Mouse (Mus musculus) liver, embryonic 14.5 days (tissue): Measurements from ENCODE around the gene Cnn3. TPM values are rescaled to one million over a fixed set of nuclear protein-coding genes. Genes with fewer than 3 reads are reported as not detected.

Experiments
- ATAC-seq: fragments of 200-750 bp; cut with Nextera tagmentation; 2 replicates; pipeline ENCODE4 v1.8.0; 2017; ENCODE audit warnings: moderate number of reproducible peaks, mild to moderate bottlenecking, moderate library complexity; ENCODE audit not compliant: insufficient read depth
- DNase-seq, 3 experiments: peaks; one replicate each; pipeline ENCODE4 v3.0.0-alpha.2; 2012 to 2013; ENCODE audit warnings: low read depth in 3 of 3, low spot score in 3 of 3
- H3K27ac ChIP-seq: fragments of 300-500 bp; sonication (generic); 2 replicates; pipeline ENCODE4 v1.5.1; 2014; ENCODE audit warnings: moderate library complexity, mild to moderate bottlenecking, control low read depth, inconsistent platforms
- H3K27me3 ChIP-seq: fragments of 300-500 bp; sonication (generic); 2 replicates; pipeline ENCODE4 v1.6.1; 2014; ENCODE audit warnings: mild to moderate bottlenecking, low read length, moderate library complexity; ENCODE audit not compliant: control insufficient read depth, insufficient read depth
- H3K36me3 ChIP-seq: fragments of 300-500 bp; sonication (generic); replicated peaks from 2 replicates; pipeline ENCODE4 v1.6.1; 2014; ENCODE audit warnings: low read depth; ENCODE audit not compliant: control insufficient read depth, insufficient read depth
- H3K4me1 ChIP-seq, 2 experiments: fragments of 200-500 bp in 1 of 2; fragments of 300-500 bp in 1 of 2; sonication (generic) in 1 of 2; replicated peaks; 2 replicates each; pipeline ENCODE4 v1.6.1; 2012 to 2014; ENCODE audit warnings: antibody characterized with exemption in 1 of 2, inconsistent platforms in 1 of 2, low read length in 1 of 2; ENCODE audit not compliant: control insufficient read depth in 2 of 2, insufficient read depth in 2 of 2
- H3K4me2 ChIP-seq: fragments of 300-500 bp; sonication (generic); 2 replicates; pipeline ENCODE4 v1.6.1; 2014; ENCODE audit warnings: low read depth, mild to moderate bottlenecking, control low read depth, moderate library complexity
- H3K4me3 ChIP-seq, 2 experiments: fragments of 200-500 bp in 1 of 2; fragments of 300-500 bp in 1 of 2; sonication (generic) in 1 of 2; 2 replicates each; pipeline ENCODE4 v1.5.1; 2012 to 2014; ENCODE audit warnings: low read depth in 2 of 2, low read length in 2 of 2, mild to moderate bottlenecking in 2 of 2, control low read depth in 1 of 2, inconsistent platforms in 1 of 2, moderate library complexity in 1 of 2; ENCODE audit not compliant: insufficient read depth in 1 of 2
- H3K9ac ChIP-seq: fragments of 300-500 bp; sonication (generic); replicated peaks from 2 replicates; pipeline ENCODE4 v1.6.1; 2014; ENCODE audit warnings: mild to moderate bottlenecking, control low read depth, moderate library complexity
- H3K9me3 ChIP-seq: fragments of 300-500 bp; sonication (generic); 2 replicates; pipeline ENCODE4 v1.6.1; 2016; ENCODE audit warnings: low read length, mixed read lengths; ENCODE audit not compliant: control insufficient read depth
- CTCF ChIP-seq: IDR thresholded peaks from 2 replicates; pipeline ENCODE4 v1.5.1; 2016; ENCODE audit warnings: antibody characterized with exemption, low read depth, control low read depth
- EP300 ChIP-seq: IDR thresholded peaks from 2 replicates; pipeline ENCODE4 v1.6.1; 2016; ENCODE audit warnings: antibody characterized with exemption, low read depth
- WGBS: fragments of 180-500 bp; shearing (Covaris S2); extraction: QIAGEN DNeasy Blood & Tissue Kit; methylation state at CpG from one replicate; pipeline ENCODE4 v1.1.7; 2014; ENCODE audit not compliant: insufficient replicate concordance; 5-methylcytosine and 5-hydroxymethylcytosine counted together
- polyA plus RNA-seq, 2 experiments: library from polyadenylated mRNA; depleted of rRNA in 1 of 2; stranded (reverse) in 1 of 2; unstranded in 1 of 2; fragments of >200 nt; fragmentation: Nextera tagmentation in 1 of 2; extraction: Ambion mirVana in 1 of 2; gene quantifications; 2 replicates each; pipeline versions ENCODE4 v1.2.1 to v1.2.3; 2012 to 2014

Cnn3 gene
- polyA plus RNA-seq, 2 experiments: 62.7 to 82.7 TPM

GRCm38 (mm10) chr3:121460473-121461193 is 34.3 kb downstream of the Cnn3 start:
- peak; percentile 60 to 65 (median 61) for DNase-seq
- Histone ChIP-seq H3K36me3 (peaks cover 8% of the 10 kb centered on the region), H3K4me1 (peaks cover 23 to 26% of the 10 kb centered on the region in 2 experiments), H3K9me3 (no peaks in the 10 kb centered on the region), H3K27me3 (no peaks in the 10 kb centered on the region), H3K4me3 (peak overlapping the region; percentile 17 to 28; a peak in 3 of 4 replicates), H3K9ac (peak overlapping the region; percentile 40), H3K27ac (peak overlapping the region; percentile 84), H3K4me2 (peak overlapping the region; percentile 68)
- 26% methylated on average over 16 of the region's 16 CpGs for WGBS
- ATAC-seq: peak; percentile 97
- peak; percentile 95 for TF ChIP-seq EP300
- TF ChIP-seq CTCF: no peak

- Histone ChIP-seq H3K36me3 (peaks cover 2% of the 10 kb centered on the region; the same call in 1 of the 2 replicates), H3K9ac (no peak overlapping the region), H3K27me3 (no peaks in the 10 kb centered on the region), H3K4me1 (peaks cover 23 to 26% of the 10 kb centered on the region in 2 experiments), H3K9me3 (no peaks in the 10 kb centered on the region), H3K4me3 (no peak overlapping the region), H3K27ac (no peak overlapping the region; the same call in 1 of the 2 replicates), H3K4me2 (peak overlapping the region; percentile 68; the same call in 1 of the 2 replicates)
- WGBS: 70% methylated on average over 13 of the region's 13 CpGs
- DNase-seq (no peak), ATAC-seq (no peak)
- no peak for TF ChIP-seq CTCF
- no peak for TF ChIP-seq EP300
Observed at GRCm38 (mm10) chr3:121461477-121461876, 35.2 kb downstream of the Cnn3 start.

- 86% methylated on average over 3 of the region's 3 CpGs for WGBS
- H3K4me2 ChIP-seq: no peak overlapping the region
- TF ChIP-seq CTCF (no peak), EP300 (no peak)
Observed at GRCm38 (mm10) chr3:121462782-121463181, 36.5 kb downstream of the Cnn3 start.

GRCm38 (mm10) chr3:121464733-121465305 is 38.5 kb downstream of the Cnn3 start:
- ATAC-seq (no peak), DNase-seq (no peak)
- H3K9ac ChIP-seq: no peak overlapping the region
- H3K9me3 ChIP-seq: no peaks in the 10 kb centered on the region
- 75% methylated on average over 7 of the region's 7 CpGs for WGBS
- no peaks in the 10 kb centered on the region for H3K27me3 ChIP-seq
- no peaks in the 10 kb centered on the region for H3K36me3 ChIP-seq
- H3K4me3 ChIP-seq: no peak overlapping the region
- no peak overlapping the region for H3K4me2 ChIP-seq
- peaks cover 22 to 33% of the 10 kb centered on the region in 2 experiments for H3K4me1 ChIP-seq
- TF ChIP-seq EP300: no peak
- TF ChIP-seq CTCF: no peak
- no peak overlapping the region for H3K27ac ChIP-seq

More at GRCm38 (mm10) chr3:121462782-121463181, 36.5 kb downstream of the Cnn3 start:
- Histone ChIP-seq H3K27ac (no peak overlapping the region), H3K9ac (no peak overlapping the region), H3K27me3 (no peaks in the 10 kb centered on the region), H3K9me3 (no peaks in the 10 kb centered on the region), H3K4me3 (no peak overlapping the region), H3K36me3 (no peaks in the 10 kb centered on the region), H3K4me1 (peaks cover 26 to 33% of the 10 kb centered on the region in 2 experiments)
- ATAC-seq: no peak
- no peak for DNase-seq

- DNase-seq (no peak), ATAC-seq (no peak)
- Histone ChIP-seq H3K4me1 (peaks cover 13 to 25% of the 10 kb centered on the region in 2 experiments), H3K9me3 (no peaks in the 10 kb centered on the region), H3K4me3 (no peak overlapping the region), H3K9ac (no peak overlapping the region), H3K27me3 (no peaks in the 10 kb centered on the region), H3K36me3 (no peaks in the 10 kb centered on the region), H3K27ac (no peak overlapping the region), H3K4me2 (no peak overlapping the region)
- WGBS: 83% methylated on average over 10 of the region's 10 CpGs
- TF ChIP-seq CTCF (no peak), EP300 (no peak)
Observed at GRCm38 (mm10) chr3:121465795-121466194, 39.5 kb downstream of the Cnn3 start.
